Mouse (Mus musculus) 3T3-L1 (cell line): ENCODE data around the gene Gipr.

Experiments
- DNase-seq: peaks from one replicate; pipeline ENCODE4 v3.0.0-alpha.2; 2015; ENCODE audit warnings: low read depth, low spot score

Gipr gene

GRCm38 (mm10) chr7:19165656-19166423 is at the start of gene Gipr:
Gipr (minus strand) TSS chr7:19166127.
- DNase-seq, result no peak

GRCm38 (mm10) chr7:19214940-19215339 is 49.0 kb upstream of the Gipr start:
- no peak for DNase-seq

- no peak for DNase-seq
Measured at GRCm38 (mm10) chr7:19214369-19214768, 48.4 kb upstream of the Gipr start.

GRCm38 (mm10) chr7:19213385-19213784 is 47.5 kb upstream of the Gipr start:
- no peak for DNase-seq

GRCm38 (mm10) chr7:19211996-19212755 is 46.2 kb upstream of the Gipr start, which contains the start of gene Gpr4:
Gpr4 (plus strand) TSS chr7:19212538.
- no peak for DNase-seq

GRCm38 (mm10) chr7:19211041-19211675 is 45.2 kb upstream of the Gipr start:
- DNase-seq, result no peak

GRCm38 (mm10) chr7:19210010-19210409 is 44.1 kb upstream of the Gipr start:
- no peak for DNase-seq

GRCm38 (mm10) chr7:19209494-19209893 is 43.6 kb upstream of the Gipr start:
- DNase-seq, result no peak

- DNase-seq, result peak; percentile 77
Measured at GRCm38 (mm10) chr7:19208944-19209472, 43.1 kb upstream of the Gipr start.

GRCm38 (mm10) chr7:19208201-19208910 is 42.4 kb upstream of the Gipr start:
- DNase-seq, result no peak

- no peak for DNase-seq
Measured at GRCm38 (mm10) chr7:19202065-19202850, 36.3 kb upstream of the Gipr start.

- no peak for DNase-seq
Measured at GRCm38 (mm10) chr7:19201660-19202059, 35.7 kb upstream of the Gipr start.

GRCm38 (mm10) chr7:19197985-19198384 is 32.1 kb upstream of the Gipr start:
- peak; percentile 11 for DNase-seq

- peak; percentile 30 for DNase-seq
Measured at GRCm38 (mm10) chr7:19196676-19197075, 30.7 kb upstream of the Gipr start.

- no peak for DNase-seq
Measured at GRCm38 (mm10) chr7:19194676-19195075, 28.7 kb upstream of the Gipr start.

- DNase-seq, result peak; percentile 23
Measured at GRCm38 (mm10) chr7:19184758-19185157, 18.8 kb upstream of the Gipr start.

- DNase-seq, result peak; percentile 44
Measured at GRCm38 (mm10) chr7:19184250-19184649, 18.3 kb upstream of the Gipr start.

- no peak for DNase-seq
Measured at GRCm38 (mm10) chr7:19180862-19181429, 15.0 kb upstream of the Gipr start.

GRCm38 (mm10) chr7:19179936-19180335 is 14.0 kb upstream of the Gipr start:
- no peak for DNase-seq

- no peak for DNase-seq
Measured at GRCm38 (mm10) chr7:19179173-19179572, 13.2 kb upstream of the Gipr start.
